Mouse (Mus musculus): ENCODE measurements around the gene Ccdc63.

DNA sequence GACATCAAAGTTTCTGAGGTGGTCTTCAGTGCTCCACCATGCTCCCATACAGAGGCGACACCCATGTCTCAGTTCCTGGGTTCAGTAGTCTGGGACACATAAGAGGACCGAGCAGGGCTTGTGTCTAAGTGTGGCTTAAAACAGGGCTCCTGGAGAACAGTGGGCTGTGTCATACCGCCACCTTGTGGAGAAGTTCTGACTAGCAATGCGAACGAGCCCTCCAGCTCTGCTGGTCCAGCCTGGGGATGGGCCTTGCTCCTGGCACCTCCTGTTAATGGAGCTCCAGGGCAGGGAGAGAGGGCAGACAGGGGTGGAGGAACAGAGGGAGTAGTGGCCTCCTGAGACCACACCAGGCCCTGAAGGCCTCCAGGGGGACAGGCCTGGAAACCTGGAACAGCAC, 51.7 kb downstream of the Ccdc63 start:
- peak; percentile 81 for TF ChIP-seq CTCF (IDR thresholded peaks at IDR 0.05; ENCODE audit: insufficient read depth, low read depth, low read length)
- TF ChIP-seq POLR2A (IDR thresholded peaks at IDR 0.05; ENCODE audit: insufficient read depth, low read depth, low read length), result no peak

All from olfactory bulb, adult 2 months (tissue).